Mouse (Mus musculus): ENCODE results near the gene Pcp4.

The Pcp4 gene

GRCm38 (mm10) chr16:96541056-96541455, 73.7 kb downstream of the Pcp4 start:
- in situ Hi-C loops (cut with MboI; ENCODE audit: low pct_unique_long_range_greater_than_20kb in 1 of 2, low sequenced_read_pairs in 2 of 2, unreplicated experiment in 1 of 2) = no loop called here

GRCm38 (mm10) chr16:96552680-96553079, 85.3 kb downstream of the Pcp4 start:
- in situ Hi-C loops (cut with MboI; ENCODE audit: low pct_unique_long_range_greater_than_20kb in 1 of 2, low sequenced_read_pairs in 2 of 2, unreplicated experiment in 1 of 2) = no loop called here

- in situ Hi-C loops (cut with MboI; ENCODE audit: low pct_unique_long_range_greater_than_20kb in 1 of 2, low sequenced_read_pairs in 2 of 2, unreplicated experiment in 1 of 2) = no loop called here
Observed at GRCm38 (mm10) chr16:96555412-96555811, 88.0 kb downstream of the Pcp4 start.

DNA sequence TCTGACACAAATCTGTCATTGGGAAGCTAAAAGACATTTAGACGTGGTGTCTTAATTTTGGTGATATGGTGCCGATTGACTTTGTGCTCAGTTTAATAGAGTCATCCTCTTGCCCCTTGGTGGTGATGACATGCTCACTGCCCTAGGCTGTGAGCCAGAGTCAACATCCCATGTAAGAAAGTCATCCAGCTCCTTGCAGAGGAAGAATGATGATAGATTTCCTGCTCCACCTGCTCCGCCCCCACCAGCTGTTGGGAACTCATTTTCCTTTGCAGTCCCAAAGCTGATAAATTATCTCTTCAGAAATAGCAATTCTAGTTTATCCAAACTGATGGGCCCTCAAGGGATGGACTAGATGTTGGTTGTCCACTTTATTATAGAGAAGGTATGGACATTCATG, 89.2 kb downstream of the Pcp4 start:
- in situ Hi-C loops (cut with MboI; ENCODE audit: low pct_unique_long_range_greater_than_20kb in 1 of 2, low sequenced_read_pairs in 2 of 2, unreplicated experiment in 1 of 2) = no loop called here

DNA sequence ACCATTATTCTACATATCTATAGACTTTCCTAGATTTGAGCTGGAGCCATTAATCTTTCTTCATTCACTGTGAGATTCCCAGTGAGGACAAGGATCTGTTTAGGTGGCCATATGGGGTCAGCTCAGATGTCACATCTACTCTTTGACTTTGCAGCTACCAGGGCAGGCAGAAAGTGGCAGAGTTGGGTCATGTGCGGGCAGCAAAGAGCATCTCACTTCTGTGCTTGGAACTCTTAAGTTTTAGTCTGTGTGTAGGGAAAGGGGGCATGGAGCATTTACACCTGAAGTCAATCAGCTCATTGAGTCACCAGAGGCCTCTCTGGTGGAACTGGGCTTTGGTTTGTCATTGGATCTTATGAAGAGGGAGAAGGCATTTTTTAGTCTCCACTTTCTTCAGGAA, 90.9 kb downstream of the Pcp4 start:
- in situ Hi-C loops (cut with MboI; ENCODE audit: low pct_unique_long_range_greater_than_20kb in 1 of 2, low sequenced_read_pairs in 2 of 2, unreplicated experiment in 1 of 2) = no loop called here

- in situ Hi-C loops (cut with MboI; ENCODE audit: low pct_unique_long_range_greater_than_20kb in 1 of 2, low sequenced_read_pairs in 2 of 2, unreplicated experiment in 1 of 2) = no loop called here
Observed at GRCm38 (mm10) chr16:96559796-96560195, 92.4 kb downstream of the Pcp4 start.

DNA sequence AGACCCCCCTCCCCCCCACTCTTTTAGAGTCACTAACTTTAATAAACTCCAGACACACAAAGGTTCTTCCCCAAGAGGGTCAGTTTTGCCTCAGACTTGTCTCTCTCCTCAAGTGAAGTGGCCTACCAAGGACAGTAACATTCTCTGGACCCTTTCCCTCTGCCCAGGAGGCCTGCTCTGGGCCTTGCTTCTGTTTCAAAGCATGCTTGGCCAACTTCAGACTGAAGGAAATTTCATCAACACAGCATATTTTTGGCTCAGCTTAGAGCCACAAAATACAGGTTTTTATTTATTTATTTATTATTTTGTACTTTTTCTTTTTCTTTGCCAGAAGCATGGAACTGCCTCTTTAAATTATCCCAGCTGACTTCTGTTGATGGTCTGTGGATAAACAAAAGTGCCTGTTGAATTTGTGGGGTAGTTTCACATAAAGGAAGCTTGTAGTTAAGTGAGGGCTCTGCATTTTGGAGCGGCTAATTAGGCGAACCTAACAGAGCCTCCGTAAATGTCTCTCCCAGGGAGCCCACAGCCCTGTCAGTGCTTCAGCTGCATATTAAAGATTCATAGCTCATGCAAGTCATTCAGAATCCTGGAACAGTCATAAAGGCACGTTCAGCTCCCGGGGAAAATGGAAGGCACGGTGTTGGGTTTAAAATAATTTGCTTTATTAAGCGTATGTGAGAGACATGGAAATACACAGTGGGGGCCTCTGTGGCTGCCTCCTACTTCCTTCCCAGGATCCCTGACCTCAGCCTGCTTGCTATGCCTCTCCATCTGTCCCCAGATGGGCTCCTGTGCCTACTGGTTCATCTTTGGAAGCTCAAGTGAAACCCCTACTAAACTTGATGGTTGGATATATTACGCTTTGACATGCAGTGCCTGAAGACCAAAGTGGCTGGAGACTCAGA, 96.2 kb downstream of the Pcp4 start:
- in situ Hi-C loops (cut with MboI; ENCODE audit: low pct_unique_long_range_greater_than_20kb in 1 of 2, low sequenced_read_pairs in 2 of 2, unreplicated experiment in 1 of 2) = no loop called here

- in situ Hi-C loops (cut with MboI; ENCODE audit: low pct_unique_long_range_greater_than_20kb in 1 of 2, low sequenced_read_pairs in 2 of 2, unreplicated experiment in 1 of 2) = no loop called here
Observed at GRCm38 (mm10) chr16:96567428-96567827, 100.0 kb downstream of the Pcp4 start.

All from mouse embryonic stem cell (cell line).